Mouse (Mus musculus): ENCODE measurements around the gene Gstp2.

- no peak for TF ChIP-seq CTCF (IDR thresholded peaks at IDR 0.05; ENCODE audit: extremely low read depth, insufficient read depth, low read length)
- no peak for TF ChIP-seq POLR2A (IDR thresholded peaks at IDR 0.05; ENCODE audit: extremely low read depth, insufficient read depth, low read length)
These were observed 21.1 kb upstream of the Gstp2 start for GRCm38 (mm10) chr19:4066877-4067276.

Data from cortical plate, adult 2 months (tissue).